Mouse (Mus musculus) embryonic facial prominence, embryonic 10.5 days (tissue): ENCODE measurements around the gene Stxbp6. TPM values are rescaled to one million over a fixed set of nuclear protein-coding genes. Genes with fewer than 3 reads are reported as not detected.

ENCODE experiments used
- DNase-seq: peaks from one replicate; pipeline ENCODE4 v3.0.0-alpha.2; 2017; ENCODE audit warnings: low spot score
- H3K27ac ChIP-seq: fragments of 300-500 bp; sonication (generic); replicated peaks from 2 replicates; pipeline ENCODE4 v1.5.1; 2016; ENCODE audit warnings: mild to moderate bottlenecking
- H3K27me3 ChIP-seq: fragments of 300-500 bp; sonication (generic); replicated peaks from 2 replicates; pipeline ENCODE4 v1.6.1; 2016; ENCODE audit warnings: low read depth, mild to moderate bottlenecking; ENCODE audit not compliant: poor library complexity, severe bottlenecking
- H3K36me3 ChIP-seq: fragments of 300-500 bp; sonication (generic); replicated peaks from 2 replicates; pipeline ENCODE4 v1.6.1; 2016; ENCODE audit warnings: mild to moderate bottlenecking, moderate library complexity
- H3K4me1 ChIP-seq: fragments of 300-500 bp; sonication (generic); 2 replicates; pipeline ENCODE4 v1.6.1; 2016
- H3K4me3 ChIP-seq: fragments of 300-500 bp; sonication (generic); 2 replicates; pipeline ENCODE4 v1.5.1; 2016; ENCODE audit warnings: mild to moderate bottlenecking, moderate library complexity
- H3K9me3 ChIP-seq: fragments of 300-500 bp; sonication (generic); 2 replicates; pipeline ENCODE4 v1.6.1; 2016; ENCODE audit warnings: mild to moderate bottlenecking
- WGBS: fragments of 180-500 bp; shearing (Covaris S2); methylation state at CpG from one replicate; pipeline ENCODE4 v1.1.7; 2016; 5-methylcytosine and 5-hydroxymethylcytosine counted together
- polyA plus RNA-seq: library from polyadenylated mRNA; unstranded; fragments of >200 nt; fragmentation: Nextera tagmentation; extraction: Ambion mirVana; gene quantifications from 2 replicates; pipeline ENCODE4 v1.2.1, GENCODE M21; 2016

The Stxbp6 gene
- polyA plus RNA-seq, 1 experiment from 2014 or later: 11.9 TPM

- Histone ChIP-seq H3K4me3 (no peak overlapping the region), H3K36me3 (no peaks in the 10 kb centered on the region), H3K4me1 (no peaks in the 10 kb centered on the region; the same call in 1 of the 2 replicates), H3K27me3 (no peaks in the 10 kb centered on the region), H3K9me3 (no peaks in the 10 kb centered on the region), H3K27ac (no peak overlapping the region)
- WGBS: 89% methylated on average over 3 of the region's 3 CpGs
- DNase-seq: no peak
These were observed 99.2 kb downstream of the Stxbp6 start for GRCm38 (mm10) chr12:44975266-44975665.

GRCm38 (mm10) chr12:44971477-44971876, 103.0 kb downstream of the Stxbp6 start:
- WGBS: 90% methylated on average over 2 of the region's 2 CpGs
- no peaks in the 10 kb centered on the region for H3K9me3 ChIP-seq
- no peak overlapping the region for H3K4me3 ChIP-seq
- no peaks in the 10 kb centered on the region for H3K4me1 ChIP-seq
- H3K36me3 ChIP-seq: no peaks in the 10 kb centered on the region
- DNase-seq: no peak
- H3K27me3 ChIP-seq: no peaks in the 10 kb centered on the region
- no peak overlapping the region for H3K27ac ChIP-seq

- Histone ChIP-seq H3K36me3 (no peaks in the 10 kb centered on the region), H3K4me1 (no peaks in the 10 kb centered on the region), H3K9me3 (no peaks in the 10 kb centered on the region), H3K27me3 (no peaks in the 10 kb centered on the region), H3K27ac (no peak overlapping the region), H3K4me3 (no peak overlapping the region)
- DNase-seq: no peak
- 81% methylated on average over 1 of the region's 1 CpGs for WGBS
These were observed 107.1 kb downstream of the Stxbp6 start for GRCm38 (mm10) chr12:44967448-44967847.

GRCm38 (mm10) chr12:44957474-44957873, 117.0 kb downstream of the Stxbp6 start:
- WGBS: 89% methylated on average over 3 of the region's 3 CpGs
- DNase-seq: no peak
- H3K36me3 ChIP-seq: no peaks in the 10 kb centered on the region
- H3K9me3 ChIP-seq: no peaks in the 10 kb centered on the region
- H3K4me1 ChIP-seq: no peaks in the 10 kb centered on the region
- no peak overlapping the region for H3K27ac ChIP-seq
- H3K27me3 ChIP-seq: no peaks in the 10 kb centered on the region
- H3K4me3 ChIP-seq: no peak overlapping the region

- Histone ChIP-seq H3K27ac (no peak overlapping the region), H3K27me3 (no peaks in the 10 kb centered on the region), H3K9me3 (no peaks in the 10 kb centered on the region), H3K4me1 (no peaks in the 10 kb centered on the region), H3K4me3 (no peak overlapping the region), H3K36me3 (no peaks in the 10 kb centered on the region)
- no peak for DNase-seq
- 93% methylated on average over 2 of the region's 2 CpGs for WGBS
These were observed 121.4 kb downstream of the Stxbp6 start for GRCm38 (mm10) chr12:44953121-44953520.

GRCm38 (mm10) chr12:44952072-44952471, 122.4 kb downstream of the Stxbp6 start:
- H3K9me3 ChIP-seq: no peaks in the 10 kb centered on the region
- WGBS: 93% methylated on average over 3 of the region's 3 CpGs

GRCm38 (mm10) chr12:44950559-44950958, 124.0 kb downstream of the Stxbp6 start:
- no peaks in the 10 kb centered on the region for H3K4me1 ChIP-seq
- no peaks in the 10 kb centered on the region for H3K9me3 ChIP-seq
- no peaks in the 10 kb centered on the region for H3K27me3 ChIP-seq
- DNase-seq: no peak
- no peak overlapping the region for H3K27ac ChIP-seq
- 95% methylated on average over 2 of the region's 2 CpGs for WGBS
- no peaks in the 10 kb centered on the region for H3K36me3 ChIP-seq
- H3K4me3 ChIP-seq: no peak overlapping the region

More at GRCm38 (mm10) chr12:44952072-44952471, 122.4 kb downstream of the Stxbp6 start:
- Histone ChIP-seq H3K27me3 (no peaks in the 10 kb centered on the region), H3K4me3 (no peak overlapping the region), H3K36me3 (no peaks in the 10 kb centered on the region), H3K27ac (no peak overlapping the region), H3K4me1 (no peaks in the 10 kb centered on the region)
- no peak for DNase-seq

- Histone ChIP-seq H3K9me3 (no peaks in the 10 kb centered on the region), H3K27me3 (no peaks in the 10 kb centered on the region), H3K36me3 (no peaks in the 10 kb centered on the region), H3K4me1 (no peaks in the 10 kb centered on the region), H3K4me3 (no peak overlapping the region), H3K27ac (no peak overlapping the region)
- DNase-seq: no peak
- 82% methylated on average over 5 of the region's 5 CpGs for WGBS
These were observed 126.7 kb downstream of the Stxbp6 start for GRCm38 (mm10) chr12:44947823-44948222.

GRCm38 (mm10) chr12:44940325-44940724, 134.2 kb downstream of the Stxbp6 start:
- H3K4me1 ChIP-seq: no peaks in the 10 kb centered on the region
- DNase-seq: no peak
- WGBS: 88% methylated on average over 4 of the region's 4 CpGs
- H3K27me3 ChIP-seq: no peaks in the 10 kb centered on the region
- no peak overlapping the region for H3K4me3 ChIP-seq
- H3K36me3 ChIP-seq: no peaks in the 10 kb centered on the region
- no peak overlapping the region for H3K27ac ChIP-seq
- H3K9me3 ChIP-seq: no peaks in the 10 kb centered on the region

GRCm38 (mm10) chr12:44939106-44939505, 135.4 kb downstream of the Stxbp6 start:
- Histone ChIP-seq H3K4me3 (no peak overlapping the region), H3K9me3 (no peaks in the 10 kb centered on the region), H3K27me3 (no peaks in the 10 kb centered on the region), H3K27ac (no peak overlapping the region), H3K4me1 (no peaks in the 10 kb centered on the region), H3K36me3 (no peaks in the 10 kb centered on the region)
- no peak for DNase-seq
- WGBS: 67% methylated on average over 8 of the region's 8 CpGs

- H3K27ac ChIP-seq: no peak overlapping the region
- H3K9me3 ChIP-seq: no peaks in the 10 kb centered on the region
- H3K4me1 ChIP-seq: peaks cover 11% of the 10 kb centered on the region
- no peak for DNase-seq
- WGBS: 87% methylated on average over 6 of the region's 6 CpGs
- H3K27me3 ChIP-seq: no peaks in the 10 kb centered on the region
- H3K4me3 ChIP-seq: no peak overlapping the region
- H3K36me3 ChIP-seq: no peaks in the 10 kb centered on the region
These were observed 141.6 kb downstream of the Stxbp6 start for GRCm38 (mm10) chr12:44932954-44933353.

GRCm38 (mm10) chr12:44931716-44932115, 142.8 kb downstream of the Stxbp6 start:
- no peaks in the 10 kb centered on the region for H3K9me3 ChIP-seq
- no peaks in the 10 kb centered on the region for H3K27me3 ChIP-seq
- H3K4me3 ChIP-seq: no peak overlapping the region
- H3K4me1 ChIP-seq: peaks cover 11% of the 10 kb centered on the region
- no peak overlapping the region for H3K27ac ChIP-seq
- H3K36me3 ChIP-seq: no peaks in the 10 kb centered on the region
- 67% methylated on average over 7 of the region's 7 CpGs for WGBS
- no peak for DNase-seq

- Histone ChIP-seq H3K27ac (no peak overlapping the region), H3K9me3 (no peaks in the 10 kb centered on the region), H3K27me3 (no peaks in the 10 kb centered on the region), H3K4me3 (no peak overlapping the region), H3K36me3 (no peaks in the 10 kb centered on the region), H3K4me1 (peaks cover 11% of the 10 kb centered on the region)
- DNase-seq: peak; percentile 14
- 32% methylated on average over 3 of the region's 3 CpGs for WGBS
These were observed 146.1 kb downstream of the Stxbp6 start for GRCm38 (mm10) chr12:44928456-44928855.

GRCm38 (mm10) chr12:44925901-44926300, 148.6 kb downstream of the Stxbp6 start:
- H3K36me3 ChIP-seq: no peaks in the 10 kb centered on the region
- H3K4me3 ChIP-seq: no peak overlapping the region
- H3K27ac ChIP-seq: no peak overlapping the region
- H3K27me3 ChIP-seq: no peaks in the 10 kb centered on the region
- H3K4me1 ChIP-seq: peaks cover 9% of the 10 kb centered on the region
- no peak for DNase-seq
- H3K9me3 ChIP-seq: no peaks in the 10 kb centered on the region
- 44% methylated on average over 3 of the region's 3 CpGs for WGBS
